In the genomic region with DNA sequence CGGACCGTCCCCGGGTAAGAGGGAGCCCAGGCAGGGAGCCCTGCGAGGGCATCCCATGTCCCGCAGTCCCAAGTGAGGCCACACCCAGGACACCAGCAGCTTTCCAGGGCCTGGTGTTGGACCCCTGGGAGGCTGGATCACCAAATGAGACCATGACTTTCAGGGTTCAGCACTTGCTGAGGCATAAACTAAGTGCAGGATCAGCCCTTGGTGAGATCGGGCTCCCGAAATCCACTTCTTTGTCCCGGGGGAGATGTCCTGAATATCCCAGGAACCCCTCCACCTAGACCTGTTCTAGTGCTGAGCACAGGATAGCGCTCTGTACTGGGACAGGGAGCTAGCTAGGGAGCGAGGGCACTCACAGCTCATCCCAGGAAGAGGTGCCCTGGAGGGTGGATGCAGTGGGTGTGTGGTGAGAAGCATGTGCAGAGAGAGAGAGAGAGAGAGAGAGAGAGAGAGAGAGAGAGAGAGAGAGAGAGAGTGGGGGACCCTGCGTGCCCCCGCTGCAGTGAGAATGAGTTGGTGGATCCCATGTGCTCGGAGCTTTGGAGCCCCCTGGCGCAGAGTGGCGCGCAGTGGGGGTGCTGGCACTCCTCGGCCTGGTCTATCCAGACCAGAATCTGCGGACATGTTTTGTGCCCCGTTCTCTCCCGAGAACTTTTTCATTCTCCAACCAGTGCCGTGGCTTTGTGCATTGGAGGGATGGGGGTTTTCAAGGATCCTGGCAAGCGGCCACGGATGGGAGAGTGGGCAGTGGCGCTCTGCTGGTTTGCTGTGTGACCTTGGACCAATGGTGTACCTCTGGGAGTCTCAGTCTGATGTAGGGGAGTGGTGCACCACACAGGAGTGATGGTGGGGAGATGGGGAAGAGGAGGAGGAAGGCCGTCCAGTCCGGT, we compare ENCODE assay signal across 8 mouse cellular contexts.
DNase-seq lines count a peak whose midpoint lies in the region; ATAC-seq and TF ChIP-seq lines count a peak whose summit lies in the region.

No protein-coding gene starts in this region.

- TF ChIP-seq CTCF in hindbrain, postnatal 0 days (IDR thresholded peaks at IDR 0.05; ENCODE audit: low read depth): peak; percentile 44

- no peaks in the 10 kb centered on the region for H3K36me3 ChIP-seq in liver, embryonic 11.5 days (ENCODE audit: control insufficient read depth, insufficient read depth, low read length)
- no peaks in the 10 kb centered on the region for H3K36me3 ChIP-seq in hindbrain, postnatal 0 days (ENCODE audit: insufficient read depth, low read length)
- no peaks in the 10 kb centered on the region for H3K36me3 ChIP-seq in neural tube, embryonic 12.5 days

- intact Hi-C loops in gastrocnemius, postnatal 36 days (cut with DNase I): no loop called here

- peak overlapping the region; percentile 84 for H3K4me2 ChIP-seq in liver, embryonic 11.5 days
- H3K4me2 ChIP-seq in hindbrain, postnatal 0 days (ENCODE audit: low read depth, low read length): peak overlapping the region; percentile 97
- H3K4me2 ChIP-seq in neural tube, embryonic 12.5 days (replicated peaks): peak overlapping the region; percentile 96

- no peaks in the 10 kb centered on the region for H3K4me1 ChIP-seq in liver, embryonic 11.5 days (replicated peaks; ENCODE audit: control insufficient read depth, insufficient read depth, low read length)
- peaks cover 12% of the 10 kb centered on the region; the same call in 1 of the 2 replicates for H3K4me1 ChIP-seq in hindbrain, postnatal 0 days (ENCODE audit: insufficient read depth, low read length)
- H3K4me1 ChIP-seq in neural tube, embryonic 12.5 days: peaks cover 50% of the 10 kb centered on the region

- peak overlapping the region; percentile 50 for H3K4me3 ChIP-seq in liver, embryonic 11.5 days (ENCODE audit: low read depth, low read length)
- H3K4me3 ChIP-seq in hindbrain, postnatal 0 days (ENCODE audit: low read length): peak overlapping the region; percentile 50
- H3K4me3 ChIP-seq in neural tube, embryonic 12.5 days: peak overlapping the region; percentile 51

- WGBS in liver, embryonic 11.5 days: 19% methylated on average over 26 of the region's 26 CpGs
- 8% methylated on average over 26 of the region's 26 CpGs for WGBS in hindbrain, postnatal 0 days
- WGBS in neural tube, embryonic 12.5 days: 9% methylated on average over 26 of the region's 26 CpGs

- H3K27me3 ChIP-seq in liver, embryonic 11.5 days (replicated peaks; ENCODE audit: control insufficient read depth, insufficient read depth, low read length): peaks cover 73% of the 10 kb centered on the region
- H3K27me3 ChIP-seq in hindbrain, postnatal 0 days (ENCODE audit: insufficient read depth, low read length): no peaks in the 10 kb centered on the region
- H3K27me3 ChIP-seq in neural tube, embryonic 12.5 days (replicated peaks): peaks cover 42% of the 10 kb centered on the region

- no peak overlapping the region for H3K27ac ChIP-seq in liver, embryonic 11.5 days (ENCODE audit: low read depth, low read length)
- peak overlapping the region; percentile 51 for H3K27ac ChIP-seq in hindbrain, postnatal 0 days
- H3K27ac ChIP-seq in neural tube, embryonic 12.5 days: no peak overlapping the region

- no peaks in the 10 kb centered on the region for H3K9me3 ChIP-seq in liver, embryonic 11.5 days (ENCODE audit: control insufficient read depth, low read length)
- no peaks in the 10 kb centered on the region for H3K9me3 ChIP-seq in hindbrain, postnatal 0 days (ENCODE audit: low read length)
- H3K9me3 ChIP-seq in neural tube, embryonic 12.5 days: no peaks in the 10 kb centered on the region

- DNase-seq in liver, embryonic 11.5 days (ENCODE audit: low spot score): no peak
- DNase-seq in liver: no peak
- DNase-seq in cerebellum, postnatal 36 days: peak; percentile 69 to 77
- peak; percentile 40 for DNase-seq in hindbrain, postnatal 0 days (ENCODE audit: low spot score)
- DNase-seq in gastrocnemius, postnatal 36 days: no peak
- no peak for DNase-seq in ovary, postnatal 10 days (ENCODE audit: low spot score)
- no peak for DNase-seq in thymus, postnatal 0 days (ENCODE audit: low spot score)

- H3K9ac ChIP-seq in liver, embryonic 11.5 days (ENCODE audit: low read depth, low read length): no peak overlapping the region
- H3K9ac ChIP-seq in hindbrain, postnatal 0 days (replicated peaks; ENCODE audit: low read length): peak overlapping the region; percentile 64
- H3K9ac ChIP-seq in neural tube, embryonic 12.5 days: peak overlapping the region; percentile 63

- no peak; the same call in 1 of the 2 replicates for ATAC-seq in liver, embryonic 11.5 days (replicated peaks; ENCODE audit: low FRiP score)
- peak; percentile 28; the same call in 1 of the 2 replicates for ATAC-seq in hindbrain, postnatal 0 days
- ATAC-seq in neural tube, embryonic 12.5 days (ENCODE audit: low FRiP score, low read depth): 0 out of 2 replicates have a peak, but pooled peaks have one; percentile 10

Comparison
In these comparisons a context has a peak if more than half of its experiments do, and no peak if none do; other contexts are left out.
1. DNase-seq: peak in cerebellum, postnatal 36 days (2 of 2) and hindbrain, postnatal 0 days (single experiment); none in liver, embryonic 11.5 days (single experiment), liver (single experiment), gastrocnemius, postnatal 36 days (0 of 2), ovary, postnatal 10 days (single experiment) and thymus, postnatal 0 days (single experiment).
2. Peak in every context shown above with its lines, with median percentiles within 50 percentile points of each other: H3K4me2 ChIP-seq and H3K4me3 ChIP-seq.